Mouse (Mus musculus) intestine, postnatal 0 days (tissue): ENCODE results near the gene Itgb5. TPM values are rescaled to one million over a fixed set of nuclear protein-coding genes. Genes with fewer than 3 reads are reported as not detected.

Source experiments
- ATAC-seq: fragments of 200-750 bp; cut with Nextera tagmentation; 2 replicates; pipeline ENCODE4 v1.8.0; 2017; ENCODE audit warnings: mild to moderate bottlenecking, moderate TSS enrichment, moderate library complexity
- H3K27ac ChIP-seq: fragments of 300-500 bp; sonication (generic); 2 replicates; pipeline ENCODE4 v1.5.1; 2014; ENCODE audit warnings: mild to moderate bottlenecking, low read depth, low read length, moderate library complexity
- H3K27me3 ChIP-seq: fragments of 300-500 bp; sonication (generic); replicated peaks from 2 replicates; pipeline ENCODE4 v1.6.1; 2014; ENCODE audit warnings: low read length, mixed read lengths; ENCODE audit not compliant: control insufficient read depth, insufficient read depth
- H3K36me3 ChIP-seq: fragments of 300-500 bp; sonication (generic); 2 replicates; pipeline ENCODE4 v1.6.1; 2014; ENCODE audit warnings: mild to moderate bottlenecking, moderate library complexity; ENCODE audit not compliant: control insufficient read depth, insufficient read depth
- H3K4me1 ChIP-seq: fragments of 300-500 bp; sonication (generic); replicated peaks from 2 replicates; pipeline ENCODE4 v1.6.1; 2014; ENCODE audit warnings: antibody characterized with exemption, low read length, mixed read lengths; ENCODE audit not compliant: control insufficient read depth, insufficient read depth
- H3K4me2 ChIP-seq: fragments of 300-500 bp; sonication (generic); replicated peaks from 2 replicates; pipeline ENCODE4 v1.6.1; 2014; ENCODE audit warnings: low read depth, mild to moderate bottlenecking, moderate library complexity
- H3K4me3 ChIP-seq: fragments of 300-500 bp; sonication (generic); 2 replicates; pipeline ENCODE4 v1.5.1; 2014; ENCODE audit warnings: low read depth, low read length
- H3K9ac ChIP-seq: fragments of 300-500 bp; sonication (generic); 2 replicates; pipeline ENCODE4 v1.6.1; 2014; ENCODE audit warnings: mild to moderate bottlenecking, low read depth, low read length
- H3K9me3 ChIP-seq: fragments of 300-500 bp; sonication (generic); 2 replicates; pipeline ENCODE4 v1.6.1; 2016; ENCODE audit warnings: mixed run types; ENCODE audit not compliant: control insufficient read depth
- CTCF ChIP-seq: sonication (generic); IDR thresholded peaks from 2 replicates; pipeline ENCODE4 v1.5.1; 2016; ENCODE audit warnings: low read depth, mild to moderate bottlenecking, control low read depth, antibody characterized with exemption, moderate library complexity
- WGBS: fragments of 180-500 bp; shearing (Covaris S2); extraction: QIAGEN DNeasy Blood & Tissue Kit; methylation state at CpG from one replicate; pipeline ENCODE4 v1.1.7; 2014; 5-methylcytosine and 5-hydroxymethylcytosine counted together
- polyA plus RNA-seq: library from polyadenylated mRNA; unstranded; fragments of >200 nt; fragmentation: Nextera tagmentation; extraction: Ambion mirVana; gene quantifications from 2 replicates; pipeline ENCODE4 v1.2.1, GENCODE M21; 2015

Gene Itgb5
- polyA plus RNA-seq, 1 experiment from 2014 or later, result 23.5 TPM

DNA sequence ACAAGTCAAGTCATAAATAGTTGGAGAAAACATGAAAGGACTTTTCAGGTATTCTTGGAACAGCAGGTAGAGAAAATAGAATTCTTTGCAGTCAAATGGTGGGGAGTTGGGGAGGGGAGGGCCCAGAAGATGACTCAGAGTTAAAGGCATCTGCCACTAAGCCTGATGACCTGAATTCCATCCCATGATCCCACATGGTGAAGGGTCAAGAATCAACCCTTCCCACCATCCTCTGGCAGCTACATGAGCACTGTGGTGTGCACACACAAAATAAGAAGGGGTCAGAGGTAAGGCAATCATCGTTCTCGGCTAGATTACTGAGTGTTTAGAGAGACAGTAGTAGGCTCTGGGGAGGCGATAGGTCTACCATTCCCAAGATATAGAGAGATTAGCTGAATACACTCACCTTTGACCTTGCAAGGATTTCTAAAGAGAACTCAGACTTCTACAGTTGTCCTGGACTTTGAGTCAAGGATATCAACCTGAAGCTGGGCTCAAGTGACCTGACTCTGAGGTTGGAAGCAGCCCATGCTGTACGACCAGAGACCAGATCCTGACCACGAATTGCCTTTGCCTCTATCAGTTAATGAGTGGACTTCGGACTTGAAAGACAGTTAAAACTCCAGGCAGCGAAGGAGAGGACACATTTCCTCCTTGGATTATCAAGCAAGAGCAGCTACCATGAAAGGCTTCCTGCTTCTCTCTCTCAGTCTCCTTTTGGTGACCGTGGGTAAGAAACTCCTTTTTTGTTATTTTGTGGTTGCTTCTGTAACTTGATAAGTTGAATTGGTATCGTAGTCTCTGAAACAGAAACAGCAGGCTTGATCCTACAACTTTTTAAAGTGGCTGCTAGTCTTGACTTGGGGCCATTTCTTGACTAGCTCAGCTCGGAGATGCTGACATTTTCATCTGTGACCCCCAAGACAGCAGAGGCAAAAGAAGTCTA, 35.3 kb upstream of the Itgb5 start, which contains the start of gene Muc13:
TSS of gene Muc13 (plus strand) at position 192 of the 946 bp plus-strand sequence.
- Histone ChIP-seq H3K4me2 (peak within 1 kb of the TSS; percentile 64), H3K27me3 (no peaks in the 10 kb centered on the region), H3K4me1 (peaks cover 11% of the 10 kb centered on the region; the same call in 1 of the 2 replicates), H3K27ac (peak within 1 kb of the TSS; percentile 78), H3K36me3 (peaks cover 3% of the 10 kb centered on the region; the same call in 1 of the 2 replicates), H3K4me3 (peak within 1 kb of the TSS; percentile 59), H3K9ac (peak within 1 kb of the TSS; percentile 63), H3K9me3 (no peaks in the 10 kb centered on the region)
- peak; percentile 88 for ATAC-seq
- WGBS, result 44% methylated on average over 10 of the region's 10 CpGs
- no peak for TF ChIP-seq CTCF

DNA sequence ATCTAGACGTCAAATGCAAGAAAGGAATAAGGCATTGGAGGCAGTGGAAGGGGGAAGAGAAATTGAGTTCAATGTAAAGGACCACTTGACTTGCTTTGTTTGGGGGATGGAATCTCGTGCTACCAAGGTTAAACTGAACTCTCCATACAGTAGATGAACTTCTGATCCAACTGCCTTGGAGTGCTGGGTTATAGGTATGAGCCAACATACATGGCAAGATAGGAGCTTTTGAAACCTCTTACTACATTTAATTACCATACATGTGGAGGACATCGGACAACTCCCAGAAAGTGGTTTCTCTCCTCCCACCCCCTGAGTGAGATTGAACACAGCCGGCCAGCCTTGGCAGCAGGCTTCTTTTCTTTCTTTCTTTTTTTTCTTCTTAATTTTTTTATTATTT, 34.4 kb upstream of the Itgb5 start:
- TF ChIP-seq CTCF, result no peak
- Histone ChIP-seq H3K36me3 (peaks cover 3% of the 10 kb centered on the region; the same call in 1 of the 2 replicates), H3K27ac (peak overlapping the region; percentile 78), H3K27me3 (no peaks in the 10 kb centered on the region), H3K9me3 (no peaks in the 10 kb centered on the region), H3K4me3 (peak overlapping the region; percentile 59), H3K4me1 (peaks cover 11% of the 10 kb centered on the region; the same call in 1 of the 2 replicates), H3K4me2 (peak overlapping the region; percentile 64), H3K9ac (peak overlapping the region; percentile 63)
- 32% methylated on average over 4 of the region's 4 CpGs for WGBS
- ATAC-seq, result no peak

DNA sequence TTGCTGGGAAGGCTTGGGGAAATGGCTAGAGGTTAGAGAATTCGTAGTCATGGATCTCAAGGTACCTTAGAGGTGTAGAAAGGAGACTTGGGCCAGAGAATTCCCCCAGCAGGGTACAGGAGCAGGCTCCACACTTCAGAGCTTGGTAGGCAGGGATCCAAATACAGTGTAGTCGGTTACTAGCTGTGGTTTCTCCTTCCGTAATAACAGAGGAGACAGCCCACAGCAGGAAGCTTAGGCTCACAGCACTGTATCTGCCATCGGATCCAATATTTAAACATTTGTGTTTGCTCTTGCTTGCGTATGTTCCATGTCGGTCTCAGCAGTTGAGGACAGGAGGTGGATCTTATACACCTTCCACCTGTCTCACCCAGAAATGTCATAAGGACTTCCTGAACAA, 33.6 kb upstream of the Itgb5 start:
- no peaks in the 10 kb centered on the region for H3K27me3 ChIP-seq
- H3K4me2 ChIP-seq, result peak overlapping the region; percentile 64
- H3K4me1 ChIP-seq, result peaks cover 11% of the 10 kb centered on the region; the same call in 1 of the 2 replicates
- H3K27ac ChIP-seq, result peak overlapping the region; percentile 82
- ATAC-seq, result no peak
- no peaks in the 10 kb centered on the region for H3K9me3 ChIP-seq
- no peak for TF ChIP-seq CTCF
- peak overlapping the region; percentile 59 for H3K4me3 ChIP-seq
- 28% methylated on average over 6 of the region's 6 CpGs for WGBS
- H3K36me3 ChIP-seq, result peaks cover 3% of the 10 kb centered on the region; the same call in 1 of the 2 replicates
- H3K9ac ChIP-seq, result peak overlapping the region; percentile 67

DNA sequence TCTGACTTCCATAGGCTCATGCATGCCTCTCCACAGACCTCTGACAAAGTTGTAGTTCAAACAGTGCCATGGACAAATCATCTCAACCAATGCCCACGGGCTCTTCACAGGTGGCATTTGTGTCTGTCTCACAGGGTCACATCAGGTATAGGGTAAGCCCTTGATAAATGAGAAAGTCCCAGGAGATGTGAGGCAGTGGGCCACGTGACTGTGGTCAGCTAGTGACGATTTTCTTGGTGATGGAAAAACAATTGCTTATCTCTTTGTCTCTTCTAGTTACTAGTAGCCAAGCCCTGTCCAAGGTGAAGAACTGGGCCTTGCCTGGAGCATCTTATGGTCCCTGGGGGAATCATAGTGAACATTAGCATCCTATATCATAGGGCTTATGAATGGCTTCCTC, 32.7 kb upstream of the Itgb5 start:
- peak overlapping the region; percentile 64 for H3K4me2 ChIP-seq
- 37% methylated on average over 3 of the region's 3 CpGs for WGBS

DNA sequence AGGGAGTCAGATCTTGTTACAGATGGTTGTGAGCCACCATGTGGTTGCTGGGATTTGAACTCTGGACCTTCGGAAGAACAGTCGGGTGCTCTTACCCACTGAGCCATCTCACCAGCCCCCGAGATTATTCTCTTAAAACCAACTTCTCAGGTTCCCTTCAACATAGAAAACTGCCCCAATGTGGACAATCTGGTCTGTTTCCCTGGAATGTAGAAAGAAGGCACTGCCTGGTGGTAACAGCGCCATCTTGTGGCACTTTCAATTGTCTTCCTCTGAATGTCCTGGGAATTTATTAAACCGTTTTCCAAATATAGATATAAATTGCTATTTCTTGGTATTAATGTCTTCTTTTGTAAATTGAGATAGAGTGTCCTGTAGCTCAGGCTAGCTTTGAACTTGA, 31.6 kb upstream of the Itgb5 start:
- H3K9me3 ChIP-seq, result no peaks in the 10 kb centered on the region
- no peak overlapping the region for H3K27ac ChIP-seq
- peaks cover 14% of the 10 kb centered on the region for H3K36me3 ChIP-seq
- no peak overlapping the region for H3K9ac ChIP-seq
- ATAC-seq, result no peak
- no peaks in the 10 kb centered on the region for H3K27me3 ChIP-seq
- peak; percentile 83 for TF ChIP-seq CTCF
- peak overlapping the region; percentile 4; the same call in 1 of the 2 replicates for H3K4me3 ChIP-seq
- peak overlapping the region; percentile 52 for H3K4me2 ChIP-seq
- peaks cover 6% of the 10 kb centered on the region; the same call in 1 of the 2 replicates for H3K4me1 ChIP-seq
- 35% methylated on average over 5 of the region's 5 CpGs for WGBS

More for the DNA sequence above, 32.7 kb upstream of the Itgb5 start:
- Histone ChIP-seq H3K27ac (peak overlapping the region; percentile 82), H3K4me1 (peaks cover 11% of the 10 kb centered on the region; the same call in 1 of the 2 replicates), H3K36me3 (peaks cover 7% of the 10 kb centered on the region), H3K27me3 (no peaks in the 10 kb centered on the region), H3K9me3 (no peaks in the 10 kb centered on the region), H3K4me3 (peak overlapping the region; percentile 59), H3K9ac (peak overlapping the region; percentile 67)
- ATAC-seq, result no peak
- TF ChIP-seq CTCF, result no peak

DNA sequence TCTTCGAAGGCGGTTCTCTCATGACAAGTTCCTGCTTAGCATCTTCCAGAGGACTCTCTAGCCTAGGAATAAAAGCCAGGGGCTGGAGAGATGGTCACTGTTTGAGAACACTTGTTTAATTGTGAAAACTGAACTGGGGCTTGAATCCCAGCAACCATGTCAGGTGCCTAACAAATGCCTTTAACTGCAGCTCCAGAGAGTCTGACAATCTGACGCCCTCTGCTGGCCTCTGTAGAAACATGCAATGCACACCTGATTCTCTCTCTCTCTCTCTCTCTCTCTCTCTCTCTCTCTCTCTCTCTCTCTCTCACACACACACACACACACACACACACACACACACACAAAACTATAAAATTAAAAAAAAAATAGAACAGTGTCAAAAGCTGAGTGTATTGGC, 19.5 kb upstream of the Itgb5 start:
- H3K27me3 ChIP-seq, result no peaks in the 10 kb centered on the region
- H3K9me3 ChIP-seq, result no peaks in the 10 kb centered on the region
- H3K9ac ChIP-seq, result no peak overlapping the region
- TF ChIP-seq CTCF, result peak; percentile 67
- ATAC-seq, result no peak
- H3K4me2 ChIP-seq, result no peak overlapping the region
- WGBS, result 67% methylated on average over 3 of the region's 3 CpGs
- H3K4me3 ChIP-seq, result no peak overlapping the region
- no peak overlapping the region for H3K27ac ChIP-seq
- H3K4me1 ChIP-seq, result no peaks in the 10 kb centered on the region
- H3K36me3 ChIP-seq, result peaks cover 74% of the 10 kb centered on the region
